Mouse (Mus musculus) C2C12 (cell line): ENCODE results near the gene Xab2.

Source experiments
- CTCF ChIP-seq: IDR thresholded peaks from one replicate; pipeline ENCODE4 v1.5.1; 2011; ENCODE audit not compliant: control insufficient read depth, insufficient read depth, insufficient read length
- MAX ChIP-seq: IDR thresholded peaks from one replicate; pipeline ENCODE4 v1.6.1; 2011; ENCODE audit warnings: mild to moderate bottlenecking, control low read depth
- USF1 ChIP-seq: IDR thresholded peaks from one replicate; pipeline ENCODE4 v1.6.1; 2011; ENCODE audit warnings: low read depth, mild to moderate bottlenecking, control low read depth, moderate library complexity

- no peak for TF ChIP-seq CTCF
- no peak for TF ChIP-seq USF1
- TF ChIP-seq MAX: no peak
Measured at GRCm38 (mm10) chr8:3670388-3670787, 49.3 kb upstream of the Xab2 start.
